Mouse (Mus musculus): Measurements from ENCODE around the gene Vill.
A peak's percentile ranks its signal among the peaks of the same experiment; 100 is the strongest.

Gene Vill

GRCm38 (mm10) chr9:119052154-119052944 lies at the start of gene Vill:
TSS of gene Vill (plus strand) at chr9:119052778.
- peak; percentile 67 to 89 for DNase-seq

GRCm38 (mm10) chr9:119003990-119004702 lies 48.4 kb upstream of the Vill start:
- DNase-seq: no peak

- DNase-seq: no peak
Observed at GRCm38 (mm10) chr9:119004703-119005076, 47.9 kb upstream of the Vill start.

GRCm38 (mm10) chr9:119005303-119006029 lies 47.1 kb upstream of the Vill start:
- peak in 1 of 2 experiments; percentile 37 for DNase-seq

- DNase-seq: no peak
Observed at GRCm38 (mm10) chr9:119007266-119007665, 45.3 kb upstream of the Vill start.

- no peak for DNase-seq
Observed at GRCm38 (mm10) chr9:119008871-119009270, 43.7 kb upstream of the Vill start.

GRCm38 (mm10) chr9:119010156-119010710 lies 42.3 kb upstream of the Vill start:
- peak in 1 of 2 experiments; percentile 65 for DNase-seq

- DNase-seq: no peak
Observed at GRCm38 (mm10) chr9:119016785-119017507, 35.6 kb upstream of the Vill start.

GRCm38 (mm10) chr9:119021731-119022130 lies 30.8 kb upstream of the Vill start:
- DNase-seq: peak; percentile 62 to 81

- DNase-seq: peak; percentile 50 to 70
Observed at GRCm38 (mm10) chr9:119025263-119025662, 27.3 kb upstream of the Vill start.

GRCm38 (mm10) chr9:119025832-119026331 lies 26.7 kb upstream of the Vill start:
- DNase-seq: peak; percentile 57 to 66

GRCm38 (mm10) chr9:119027337-119027736 lies 25.2 kb upstream of the Vill start:
- no peak for DNase-seq

GRCm38 (mm10) chr9:119028226-119029195 lies 24.1 kb upstream of the Vill start:
- DNase-seq: no peak

- DNase-seq: peak; percentile 82 to 86
Observed at GRCm38 (mm10) chr9:119029568-119029967, 23.0 kb upstream of the Vill start.

- no peak for DNase-seq
Observed at GRCm38 (mm10) chr9:119031038-119031437, 21.5 kb upstream of the Vill start.

- DNase-seq: peak; percentile 49 to 77
Observed at GRCm38 (mm10) chr9:119031772-119032171, 20.8 kb upstream of the Vill start.

GRCm38 (mm10) chr9:119032538-119032937 lies 20.0 kb upstream of the Vill start:
- DNase-seq: no peak

- DNase-seq: no peak
Observed at GRCm38 (mm10) chr9:119033111-119033921, 19.3 kb upstream of the Vill start.

- DNase-seq: no peak
Observed at GRCm38 (mm10) chr9:119034069-119034468, 18.5 kb upstream of the Vill start.

Measured in kidney, postnatal 25 days (tissue).